Mouse (Mus musculus) cerebellum, postnatal 10 days (tissue): ENCODE results near the gene Carm1.
A peak's percentile ranks its signal among the peaks of the same experiment; 100 is the strongest.
"Not testable (repeated sequence)": the region's sequence is repeated elsewhere in the genome, so short reads cannot be mapped to it uniquely, and the experiment has no call there.

Source experiments
- DNase-seq, 2 experiments: peaks; one replicate each; pipeline ENCODE4 v3.0.0; 2021; ENCODE audit warnings: mixed read lengths in 2 of 2

Carm1 gene

DNA sequence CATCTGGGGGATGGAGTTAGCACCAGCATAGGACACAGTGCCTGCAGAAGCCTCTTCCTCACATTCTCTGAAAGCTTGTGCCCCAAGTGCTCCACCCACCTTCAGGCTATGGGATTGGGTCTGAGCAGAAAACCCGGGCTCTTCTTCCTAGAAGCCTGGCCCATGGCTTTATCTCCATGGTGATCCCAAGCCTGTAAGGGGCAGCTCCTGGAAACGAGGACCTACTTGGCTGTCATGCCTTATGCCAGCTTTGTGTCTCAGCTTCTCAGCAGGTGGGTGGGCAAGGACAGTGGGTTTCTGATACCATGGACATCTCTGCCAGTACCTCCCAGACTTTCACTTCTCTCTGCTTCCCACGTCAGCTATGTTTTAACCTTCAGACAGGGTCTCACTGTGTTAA, 31.5 kb downstream of the Carm1 start:
- DNase-seq: peak; percentile 69 to 78

DNA sequence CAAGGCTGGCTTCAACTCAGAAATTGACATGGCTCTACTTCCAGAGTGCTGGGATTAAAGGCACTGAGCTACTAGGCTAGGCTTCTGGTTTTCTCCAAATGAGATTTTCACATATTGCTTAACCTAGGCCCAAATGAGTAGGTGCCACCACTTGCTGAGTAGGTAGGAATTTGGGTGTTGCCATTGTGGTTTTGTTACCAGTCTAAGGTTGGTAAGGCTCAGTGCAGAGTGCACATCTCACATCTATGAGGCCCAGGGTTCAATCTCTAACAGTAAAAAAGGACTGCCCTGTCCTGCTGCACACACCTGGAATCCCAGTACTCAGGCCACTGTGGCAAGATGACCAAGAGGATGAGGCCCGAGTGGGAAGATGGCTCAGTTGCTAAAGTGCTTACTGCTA, 38.7 kb downstream of the Carm1 start:
- DNase-seq: no peak

DNA sequence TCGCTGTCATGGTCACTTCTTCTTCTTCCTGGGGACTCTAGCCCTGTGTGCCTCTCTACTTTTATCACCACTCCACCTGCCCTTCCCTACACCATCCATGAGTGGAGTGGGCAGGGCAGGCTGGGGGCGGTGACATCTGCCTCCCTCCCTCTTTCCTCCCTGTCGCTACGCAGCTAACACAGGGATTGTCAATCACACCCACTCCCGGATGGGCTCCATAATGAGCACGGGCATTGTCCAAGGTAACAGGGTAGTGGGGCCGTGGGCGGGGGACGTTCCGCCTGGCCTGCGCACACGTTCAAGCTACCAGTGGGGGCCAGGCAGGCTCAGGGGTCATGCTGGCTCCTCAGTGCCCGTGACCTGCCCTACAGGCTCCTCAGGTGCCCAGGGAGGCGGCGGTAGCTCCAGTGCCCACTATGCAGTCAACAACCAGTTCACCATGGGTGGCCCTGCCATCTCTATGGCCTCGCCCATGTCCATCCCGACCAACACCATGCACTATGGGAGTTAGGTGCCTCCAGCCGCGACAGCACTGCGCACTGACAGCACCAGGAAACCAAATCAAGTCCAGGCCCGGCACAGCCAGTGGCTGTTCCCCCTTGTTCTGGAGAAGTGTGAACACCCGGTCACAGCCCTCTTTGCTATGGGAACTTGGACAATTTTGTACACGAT, 41.1 kb downstream of the Carm1 start:
- DNase-seq: no peak

DNA sequence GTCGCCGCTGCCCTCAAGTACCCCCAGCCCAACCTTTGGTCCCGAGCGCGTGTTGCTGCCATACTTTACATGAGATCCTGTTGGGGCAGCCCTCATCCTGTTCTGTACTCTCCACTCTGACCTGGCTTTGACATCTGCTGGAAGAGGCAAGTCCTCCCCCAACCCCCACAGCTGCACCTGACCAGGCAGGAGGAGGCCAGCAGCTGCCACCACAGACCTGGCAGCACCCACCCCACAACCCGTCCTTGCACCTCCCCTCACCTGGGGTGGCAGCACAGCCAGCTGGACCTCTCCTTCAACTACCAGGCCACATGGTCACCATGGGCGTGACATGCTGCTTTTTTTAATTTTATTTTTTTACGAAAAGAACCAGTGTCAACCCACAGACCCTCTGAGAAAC, 41.7 kb downstream of the Carm1 start:
- no peak for DNase-seq

DNA sequence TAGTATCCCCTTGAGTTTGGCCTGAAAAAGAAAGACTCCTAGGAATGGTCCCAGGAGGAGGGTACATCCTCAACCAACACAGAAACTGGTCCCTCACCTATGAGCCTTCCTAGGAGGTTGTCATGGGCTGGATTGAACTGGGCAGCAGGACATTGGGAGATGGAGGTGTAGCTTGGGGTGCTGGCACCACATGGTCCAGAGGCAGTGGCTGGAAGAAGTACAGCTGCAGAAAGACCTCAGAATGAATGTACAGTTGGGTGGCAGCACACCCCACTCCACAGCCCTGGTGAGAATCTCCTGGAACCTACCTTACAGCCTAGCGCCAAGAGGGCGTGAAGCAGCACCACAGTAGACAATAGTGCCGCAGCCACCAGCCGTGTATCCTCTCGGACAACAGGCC, 42.8 kb downstream of the Carm1 start:
- no peak for DNase-seq

DNA sequence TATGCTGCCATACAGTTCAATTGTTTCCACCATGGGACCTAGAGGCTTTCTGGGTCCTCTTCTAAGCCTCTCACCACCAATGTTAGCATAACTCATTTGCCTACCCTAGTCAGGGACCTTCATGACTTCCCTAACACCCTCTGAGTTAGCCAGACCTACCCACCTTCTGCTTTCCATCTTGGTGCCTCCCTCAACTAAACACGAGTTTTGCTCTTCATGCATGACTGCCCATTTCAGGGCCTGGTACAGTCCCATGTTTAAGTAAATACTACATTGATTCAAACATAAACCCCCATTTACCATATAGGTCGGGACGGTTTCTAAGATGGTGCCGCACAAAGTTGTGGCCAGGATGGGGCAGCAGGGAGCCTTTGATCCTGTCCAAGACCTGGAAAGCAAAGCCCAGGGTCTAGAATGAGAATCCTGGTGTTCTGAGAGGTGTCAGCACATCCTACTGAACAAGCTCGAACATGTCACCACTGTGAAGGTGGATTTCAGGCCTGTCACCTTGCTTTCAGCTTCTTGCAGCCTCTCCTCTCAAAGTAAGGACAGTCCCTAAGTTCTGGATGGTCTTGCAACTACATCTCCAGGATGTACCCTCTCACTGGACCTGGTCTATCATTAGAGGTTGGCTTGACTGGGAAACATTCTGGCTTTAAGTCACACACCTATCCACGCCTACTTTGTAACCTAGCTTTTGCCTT, 44.6 kb downstream of the Carm1 start:
- DNase-seq: no peak

DNA sequence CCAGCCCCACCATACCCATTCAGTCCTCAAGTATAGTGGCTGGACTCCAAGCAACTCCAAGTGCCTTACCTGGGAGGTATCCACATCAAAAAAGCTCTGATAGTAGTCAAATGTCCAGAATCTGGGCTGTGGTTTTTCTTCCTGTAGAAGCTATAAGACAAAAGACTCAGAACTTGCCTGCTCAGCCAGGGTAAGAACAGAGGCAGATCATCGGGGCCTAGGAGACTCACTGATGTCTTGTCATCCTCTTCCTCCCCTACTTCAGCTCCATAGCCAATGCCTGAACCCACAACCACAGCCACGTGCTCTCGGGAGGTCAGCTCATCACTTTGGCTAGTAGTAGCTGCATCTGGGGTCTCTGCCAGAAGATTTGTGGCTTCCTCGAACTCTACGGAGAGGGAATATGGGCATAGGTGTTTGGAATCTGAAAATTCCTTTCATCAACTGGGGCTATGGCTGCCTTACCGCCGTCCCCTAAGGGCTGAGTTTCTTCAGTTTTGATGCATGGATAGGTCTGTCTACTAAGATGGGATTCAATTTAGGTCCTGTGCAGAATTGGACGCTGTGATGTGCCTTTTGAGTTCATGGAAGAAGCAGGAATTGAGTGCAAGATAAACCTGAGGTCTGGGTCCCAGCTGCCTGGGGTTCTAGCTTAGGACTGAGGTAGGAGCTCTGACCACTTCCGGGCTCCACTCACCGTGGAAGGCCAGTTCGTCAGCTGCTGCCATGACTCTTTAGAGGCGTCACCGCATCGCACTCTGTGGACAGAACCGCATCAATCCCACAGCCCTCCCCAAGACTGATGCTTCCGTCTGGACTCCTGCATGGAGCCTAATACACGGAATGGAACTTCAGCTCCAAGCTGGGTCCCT, 45.4 kb downstream of the Carm1 start:
- peak; percentile 39 to 60 for DNase-seq

DNA sequence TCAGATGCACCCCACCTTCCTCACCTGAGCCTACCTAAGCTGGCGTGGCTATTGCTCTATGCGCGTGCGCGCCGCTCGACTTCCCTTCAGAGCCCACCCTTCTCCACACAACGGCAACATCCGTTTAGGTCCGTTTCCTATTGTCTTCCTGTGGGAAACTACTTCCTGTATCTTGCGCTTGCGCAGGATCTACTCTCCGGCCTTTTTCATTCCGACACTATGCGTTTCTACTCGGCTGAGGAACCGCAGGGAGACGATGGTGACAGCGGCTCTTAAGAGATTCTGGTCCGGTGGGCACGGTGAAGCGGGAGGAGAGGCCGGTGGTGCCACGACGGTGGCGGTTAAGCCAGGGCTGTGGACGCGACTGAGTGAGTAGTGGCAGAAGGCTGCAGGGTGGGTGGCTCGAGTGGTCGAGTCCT, 46.0 kb downstream of the Carm1 start, which contains the start of the genes Timm29 and Yipf2:
Gene Timm29 (plus strand): TSS at position 20 of the 419 bp plus-strand sequence.
Gene Yipf2 (minus strand): TSS at position 126 of the 419 bp plus-strand sequence.
- DNase-seq: peak; percentile 93 to 94

DNA sequence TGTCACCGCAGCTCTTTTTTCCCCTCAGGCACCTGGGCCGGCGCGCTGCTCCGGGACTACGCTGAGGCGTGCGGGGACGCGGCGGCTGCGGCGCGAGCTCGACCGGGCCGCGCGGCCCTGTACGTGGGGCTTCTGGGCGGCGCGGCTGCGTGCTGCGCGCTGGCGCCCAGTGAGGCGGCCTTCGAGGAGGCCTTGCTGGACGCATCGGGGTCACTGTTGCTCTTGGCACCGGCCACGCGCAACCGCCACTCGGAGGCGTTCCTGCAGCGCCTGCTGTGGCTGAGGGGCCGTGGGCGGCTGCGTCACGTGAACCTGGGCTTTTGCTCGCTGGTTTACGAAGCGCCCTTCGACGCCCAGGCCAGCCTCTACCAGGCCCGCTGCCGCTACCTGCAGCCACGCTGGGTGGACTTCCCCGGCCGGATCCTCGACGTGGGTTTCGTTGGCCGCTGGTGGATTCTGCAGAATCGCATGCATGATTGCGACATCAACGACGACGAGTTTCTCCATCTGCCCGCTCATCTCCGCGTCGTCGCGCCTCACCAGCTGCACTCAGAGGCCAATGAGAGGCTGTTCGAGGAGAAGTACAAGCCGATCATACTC, 46.5 kb downstream of the Carm1 start:
- DNase-seq: peak; percentile 65 to 68

DNA sequence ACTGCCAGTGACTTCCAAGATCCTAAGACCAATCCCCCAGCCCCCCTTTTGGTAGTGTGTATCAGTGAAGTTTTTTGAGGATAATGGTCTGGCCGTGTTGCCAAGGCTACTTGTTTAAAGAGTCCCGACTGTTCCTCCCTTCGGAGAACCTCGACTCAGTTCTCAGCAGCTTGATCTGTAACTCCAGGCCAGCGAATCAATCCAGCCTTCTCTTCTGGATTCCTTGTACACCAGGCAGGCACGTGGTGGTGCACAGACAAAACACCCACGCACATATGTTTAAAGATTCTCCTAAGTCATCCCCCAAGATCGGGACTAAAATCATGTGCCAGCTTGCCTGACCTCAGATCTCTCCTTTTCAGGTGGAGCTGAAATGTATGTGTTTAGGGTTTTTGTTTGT, 47.7 kb downstream of the Carm1 start:
- not testable (repeated sequence) for DNase-seq

DNA sequence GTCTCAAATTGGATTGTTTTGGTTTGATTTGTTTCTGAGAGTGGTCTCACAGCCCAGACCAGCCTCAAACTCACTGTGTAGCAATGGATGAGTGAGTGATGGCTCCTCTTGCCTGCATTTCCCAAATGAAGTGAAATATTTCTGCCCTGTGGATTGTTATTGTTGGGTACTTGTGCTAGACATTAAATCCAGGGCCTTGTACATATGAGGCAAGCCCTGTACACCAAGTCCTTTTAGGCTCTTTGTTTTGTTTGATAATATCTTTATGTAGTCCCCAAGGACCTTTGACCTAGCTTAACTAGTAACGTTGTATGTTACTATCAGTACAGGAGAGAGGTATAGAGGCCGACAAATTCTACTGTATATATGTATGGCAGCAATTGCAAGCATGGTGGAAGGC, 48.1 kb downstream of the Carm1 start:
- no peak for DNase-seq

DNA sequence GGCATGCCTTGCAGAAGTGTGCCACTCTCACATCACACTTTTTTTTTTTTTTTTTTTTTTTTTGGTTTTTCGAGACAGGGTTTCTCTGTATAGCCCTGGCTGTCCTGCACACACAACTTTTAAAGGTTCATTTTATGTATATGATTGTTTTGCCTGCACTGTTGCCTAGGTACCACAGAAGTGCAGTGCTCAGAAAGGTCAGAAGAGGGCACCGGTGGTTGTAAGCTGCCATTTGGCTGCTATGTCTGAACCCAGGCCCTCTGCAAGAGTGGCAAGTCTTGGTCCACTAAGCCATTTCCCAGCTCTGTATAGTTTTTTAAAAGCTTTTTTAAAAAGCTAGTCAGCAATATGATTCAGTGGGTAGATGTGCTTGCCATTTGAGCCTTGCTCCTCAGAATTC, 51.5 kb downstream of the Carm1 start:
- peak; percentile 62 to 68 for DNase-seq

DNA sequence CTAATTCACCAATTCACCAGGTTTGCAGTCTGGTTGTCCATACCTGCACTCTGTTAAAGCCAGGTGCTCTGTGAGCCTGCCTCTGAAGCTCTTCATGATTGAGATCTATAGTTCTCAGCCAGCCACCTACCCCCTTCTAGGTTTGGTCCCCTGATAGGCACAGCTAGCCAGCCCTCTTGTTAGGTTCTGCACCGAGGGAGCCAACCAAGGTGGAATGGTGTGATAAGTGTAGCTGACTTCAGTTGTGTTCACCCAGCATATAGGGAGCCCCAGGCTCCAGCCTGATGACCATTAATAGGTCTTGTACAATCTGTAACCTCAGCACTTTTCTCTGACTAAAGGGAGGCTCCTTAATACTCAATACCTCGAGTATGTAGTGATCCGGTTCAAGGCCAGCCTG, 53.5 kb downstream of the Carm1 start:
- DNase-seq: no peak

DNA sequence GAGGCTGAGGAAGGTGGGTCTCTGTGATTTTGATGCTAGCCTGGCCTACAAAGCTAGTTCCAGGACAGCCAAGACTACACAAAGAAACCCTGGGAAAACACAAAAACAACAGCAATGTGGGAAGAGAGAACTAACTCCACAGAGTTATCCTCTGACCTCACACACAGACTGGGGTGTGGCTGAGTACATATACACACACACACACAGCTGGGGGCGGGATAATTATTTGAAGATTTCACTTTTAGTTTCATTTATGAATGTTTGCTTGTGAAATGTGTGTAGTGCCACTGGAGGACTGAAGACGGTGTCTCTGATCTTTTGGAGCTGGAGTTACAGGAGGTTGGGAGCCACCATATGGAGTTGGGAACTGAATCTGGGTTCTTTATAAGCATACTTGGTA, 54.4 kb downstream of the Carm1 start:
- no peak for DNase-seq

DNA sequence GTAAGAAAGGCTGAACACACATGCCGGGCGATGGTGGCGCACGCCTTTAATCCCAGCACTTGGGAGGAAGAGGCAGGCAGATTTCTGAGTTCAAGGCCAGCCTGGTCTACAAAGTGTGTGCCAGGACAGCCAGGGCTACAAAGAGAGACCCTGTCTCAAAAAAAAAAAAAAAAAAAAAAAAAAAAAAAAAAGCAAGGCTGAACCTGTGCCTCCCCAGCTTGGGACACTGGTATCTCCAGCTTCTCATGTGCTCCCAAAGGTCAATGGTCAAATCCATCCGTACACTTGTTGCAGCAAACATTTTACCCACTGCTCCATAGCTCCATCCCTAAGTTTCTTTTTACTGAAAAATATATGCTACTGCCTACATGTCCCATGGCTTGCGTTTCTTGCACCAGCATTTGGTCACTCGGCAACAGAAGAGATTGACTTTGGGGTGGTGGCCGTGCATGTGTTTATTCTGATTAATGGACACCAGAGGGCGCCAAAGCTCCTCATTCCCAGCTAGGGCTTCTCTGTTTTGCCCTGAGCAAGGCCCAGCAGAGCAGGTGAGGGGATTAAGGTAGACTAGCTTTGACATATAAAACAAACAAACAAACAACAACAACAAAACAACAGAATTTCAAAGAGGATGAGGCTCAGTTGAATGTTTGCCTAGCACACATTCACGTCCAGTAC, 55.2 kb downstream of the Carm1 start:
- peak; percentile 83 to 86 for DNase-seq

DNA sequence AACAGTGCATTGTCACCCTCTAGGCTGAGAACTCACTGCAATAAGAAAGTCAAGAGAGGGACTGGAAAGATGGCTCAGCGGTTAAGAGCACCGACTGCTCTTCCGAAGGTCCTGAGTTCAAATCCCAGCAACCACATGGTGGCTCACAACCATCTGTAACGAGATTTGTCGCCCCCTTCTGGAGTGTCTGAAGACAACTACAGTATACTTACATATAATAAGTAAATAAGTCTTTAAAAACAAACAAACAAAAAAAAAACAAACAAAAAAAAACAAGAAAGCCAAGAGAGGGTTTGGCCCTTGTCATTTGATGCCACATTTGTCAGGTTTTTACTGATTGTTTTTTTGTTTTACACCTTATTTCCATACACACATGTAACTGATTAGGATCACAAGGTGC, 57.4 kb downstream of the Carm1 start:
- DNase-seq: no peak

DNA sequence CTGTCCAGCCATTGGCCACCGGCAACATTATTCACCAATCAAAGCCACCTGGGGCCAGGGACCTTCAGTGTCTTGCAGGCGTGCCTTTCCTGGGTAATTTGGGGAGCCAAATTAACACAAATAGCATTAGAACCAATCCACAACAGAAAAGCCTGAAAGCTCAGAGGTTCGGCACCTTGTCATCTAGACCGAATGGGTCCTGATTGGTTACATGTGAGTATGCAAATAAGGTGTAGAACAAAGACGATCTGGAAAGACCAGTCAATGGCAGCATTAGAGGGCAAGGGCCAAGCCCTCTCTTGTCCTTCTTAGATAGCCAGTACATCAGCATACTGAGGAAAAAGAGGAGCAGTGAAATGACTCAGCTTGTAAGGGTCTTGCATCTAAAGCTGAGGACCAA, 59.2 kb downstream of the Carm1 start:
- DNase-seq: no peak

DNA sequence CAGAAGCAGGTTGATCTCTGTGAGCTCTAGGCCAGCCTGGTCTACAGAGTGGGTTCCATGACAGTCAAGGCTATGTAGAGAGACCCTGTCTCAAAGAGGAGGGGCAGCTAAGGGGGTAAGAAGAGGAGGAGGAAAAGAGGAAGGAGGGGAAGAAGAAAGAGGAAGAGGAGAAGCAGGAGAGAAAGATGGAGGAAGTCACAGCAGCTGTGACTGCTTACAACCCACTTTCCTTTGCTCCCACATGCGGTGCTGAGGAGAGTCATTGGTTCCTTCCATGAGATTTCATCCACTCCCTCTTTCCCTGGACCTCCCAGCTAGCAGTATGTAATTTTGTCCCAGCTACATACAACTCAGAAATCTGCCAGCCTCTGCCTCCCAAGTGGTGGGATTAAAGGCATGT, 60.0 kb downstream of the Carm1 start:
- DNase-seq: no peak

DNA sequence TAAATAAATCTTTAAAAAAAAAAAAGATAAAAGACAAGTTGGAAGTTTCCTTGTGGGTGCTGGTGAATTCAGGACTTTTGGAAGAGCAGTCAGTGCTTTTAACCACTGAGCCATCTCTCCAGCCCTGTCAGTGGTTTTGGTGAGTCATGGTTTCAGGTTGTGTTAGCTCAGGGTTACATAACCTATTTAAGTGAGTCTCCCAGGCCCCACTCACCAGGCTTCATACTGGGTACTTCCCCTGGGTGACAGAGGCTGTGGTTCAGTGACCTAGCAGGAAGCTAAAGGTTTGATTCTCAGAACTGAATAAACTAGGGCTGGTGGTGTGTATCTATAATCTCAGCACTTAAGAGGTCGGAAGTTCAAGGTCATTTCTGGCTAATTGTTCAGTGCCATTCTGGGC, 63.2 kb downstream of the Carm1 start:
- DNase-seq: no peak

DNA sequence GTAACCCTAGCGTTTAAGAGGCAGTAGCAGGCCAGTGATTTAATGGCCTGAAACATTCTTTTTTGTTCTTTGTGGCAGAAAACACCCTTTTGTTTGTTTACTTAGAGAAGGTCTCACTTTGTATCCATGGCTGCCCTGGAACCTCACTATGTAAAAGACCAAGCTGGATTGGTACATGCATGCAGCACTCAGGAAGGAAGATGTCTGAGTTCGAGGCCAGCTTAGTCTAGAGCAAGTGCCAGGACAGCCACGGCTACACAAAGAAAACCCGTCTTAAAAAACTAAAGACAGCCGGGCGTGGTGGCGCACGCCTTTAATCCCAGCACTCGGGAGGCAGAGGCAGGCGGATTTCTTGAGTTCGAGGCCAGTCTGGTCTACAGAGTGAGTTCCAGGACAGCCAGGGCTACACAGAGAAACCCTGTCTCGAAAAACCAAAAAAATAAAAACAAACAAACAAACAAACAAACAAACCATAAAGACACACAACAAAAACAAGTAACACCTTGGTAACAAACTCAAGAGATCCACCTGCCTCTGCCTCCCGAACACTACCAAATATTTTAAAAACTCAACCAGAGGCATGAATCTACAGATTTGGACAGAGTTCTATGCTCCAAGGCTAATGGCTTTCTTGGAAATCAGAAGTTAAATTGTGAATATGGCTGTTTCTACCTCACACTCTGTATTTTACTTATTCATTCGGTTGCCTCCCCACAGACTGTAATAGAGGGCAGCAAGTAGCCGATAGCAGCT, 68.3 kb downstream of the Carm1 start:
- DNase-seq: peak in 1 of 2 experiments; percentile 13

DNA sequence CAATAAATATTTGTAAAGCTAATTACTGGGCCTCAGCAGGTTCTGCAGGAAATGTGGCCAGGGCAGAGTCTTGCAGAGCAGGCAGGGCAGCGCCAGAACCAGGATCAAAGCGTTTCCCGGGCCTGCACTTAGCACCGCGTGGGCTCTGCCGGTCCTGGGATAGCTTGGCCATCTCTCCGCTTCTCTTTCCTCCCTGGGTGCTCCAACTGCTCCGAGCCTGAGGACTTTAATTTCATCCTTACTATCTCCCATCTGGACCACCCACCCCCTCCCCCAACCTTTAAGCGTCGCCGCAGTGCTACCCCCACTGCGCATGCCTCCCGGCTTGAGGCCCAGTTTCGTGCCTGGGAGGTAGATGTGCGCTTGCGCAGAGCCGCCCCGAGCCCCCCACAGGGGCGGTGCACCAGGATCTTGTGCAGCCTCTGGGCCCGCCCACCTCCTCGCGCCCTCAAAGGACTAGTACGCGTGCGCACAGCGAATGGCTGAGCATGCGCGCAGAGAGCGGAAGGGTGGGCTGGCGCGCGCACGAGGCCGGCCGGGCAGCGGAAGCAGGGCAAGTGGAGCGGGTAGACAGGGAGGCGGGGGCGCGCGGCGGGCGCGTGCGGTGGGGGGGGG, 69.0 kb downstream of the Carm1 start, which contains the start of gene Smarca4:
Gene Smarca4 (plus strand): TSS at position 553 of the 615 bp plus-strand sequence.
- DNase-seq: peak; percentile 100
